Mouse (Mus musculus): Measurements from ENCODE around the gene Ell. TPM values are rescaled to one million over a fixed set of nuclear protein-coding genes. Genes with fewer than 3 reads are reported as not detected.

Gene Ell
- polyA plus RNA-seq, 1 experiment from 2014 or later = 19.9 TPM

- ATAC-seq (replicated peaks) = peak; percentile 3; the same call in 1 of the 2 replicates
- no peaks in the 10 kb centered on the region for H3K36me3 ChIP-seq (replicated peaks)
- H3K4me3 ChIP-seq = peak overlapping the region; percentile 34
- 3% methylated on average over 29 of the region's 29 CpGs for WGBS
- H3K27me3 ChIP-seq (replicated peaks) = no peaks in the 10 kb centered on the region
- peak overlapping the region; percentile 43; the same call in 1 of the 2 replicates for H3K9ac ChIP-seq
- no peaks in the 10 kb centered on the region for H3K9me3 ChIP-seq
- H3K27ac ChIP-seq = peak overlapping the region; percentile 25; the same call in 1 of the 2 replicates
- peak overlapping the region; percentile 59 for H3K4me2 ChIP-seq
- H3K4me1 ChIP-seq = peaks cover 71% of the 10 kb centered on the region
These were observed 59.0 kb downstream of the Ell start for GRCm38 (mm10) chr8:70598283-70598682.

- no peaks in the 10 kb centered on the region for H3K9me3 ChIP-seq
- H3K4me3 ChIP-seq = peak overlapping the region; percentile 34
- H3K9ac ChIP-seq = peak overlapping the region; percentile 43; the same call in 1 of the 2 replicates
- H3K4me2 ChIP-seq = peak overlapping the region; percentile 59
- H3K36me3 ChIP-seq (replicated peaks) = no peaks in the 10 kb centered on the region
- WGBS = 15% methylated on average over 10 of the region's 10 CpGs
- H3K27me3 ChIP-seq (replicated peaks) = no peaks in the 10 kb centered on the region
- peak overlapping the region; percentile 25; the same call in 1 of the 2 replicates for H3K27ac ChIP-seq
- no peak for ATAC-seq (replicated peaks)
- peaks cover 69% of the 10 kb centered on the region for H3K4me1 ChIP-seq
These were observed 59.5 kb downstream of the Ell start for GRCm38 (mm10) chr8:70598722-70599121.

- Histone ChIP-seq H3K4me3 (no peak overlapping the region), H3K27ac (no peak overlapping the region; the same call in 1 of the 2 replicates), H3K4me2 (no peak overlapping the region), H3K9ac (no peak overlapping the region), H3K4me1 (peaks cover 66% of the 10 kb centered on the region), H3K36me3 (replicated peaks) (no peaks in the 10 kb centered on the region), H3K9me3 (no peaks in the 10 kb centered on the region), H3K27me3 (replicated peaks) (no peaks in the 10 kb centered on the region)
- WGBS = 83% methylated on average over 12 of the region's 12 CpGs
- no peak for ATAC-seq (replicated peaks)
These were observed 60.4 kb downstream of the Ell start for GRCm38 (mm10) chr8:70599507-70600290.

GRCm38 (mm10) chr8:70600473-70601270, 61.4 kb downstream of the Ell start:
- H3K4me1 ChIP-seq = peaks cover 63% of the 10 kb centered on the region

GRCm38 (mm10) chr8:70601271-70601649, 62.0 kb downstream of the Ell start:
- peak overlapping the region; percentile 80 for H3K27ac ChIP-seq
- 0 out of 2 replicates have a peak overlapping the region, but pooled peaks have one; percentile 4 for H3K9ac ChIP-seq
- peak overlapping the region; percentile 47 for H3K4me2 ChIP-seq
- 1% methylated on average over 23 of the region's 26 CpGs for WGBS
- peak; percentile 41 for ATAC-seq (replicated peaks)
- H3K27me3 ChIP-seq (replicated peaks) = no peaks in the 10 kb centered on the region
- no peaks in the 10 kb centered on the region for H3K36me3 ChIP-seq (replicated peaks)
- H3K4me1 ChIP-seq = peaks cover 67% of the 10 kb centered on the region
- peak overlapping the region; percentile 15 for H3K4me3 ChIP-seq
- H3K9me3 ChIP-seq = no peaks in the 10 kb centered on the region

More at GRCm38 (mm10) chr8:70600473-70601270, 61.4 kb downstream of the Ell start:
- peak; percentile 27 for ATAC-seq (replicated peaks)
- Histone ChIP-seq H3K36me3 (replicated peaks) (no peaks in the 10 kb centered on the region), H3K27ac (peak overlapping the region; percentile 80), H3K4me3 (peak overlapping the region; percentile 15), H3K9me3 (no peaks in the 10 kb centered on the region), H3K27me3 (replicated peaks) (no peaks in the 10 kb centered on the region), H3K9ac (0 out of 2 replicates have a peak overlapping the region, but pooled peaks have one; percentile 4), H3K4me2 (peak overlapping the region; percentile 47)
- WGBS = 11% methylated on average over 10 of the region's 10 CpGs

GRCm38 (mm10) chr8:70602139-70602811, 63.0 kb downstream of the Ell start:
- Histone ChIP-seq H3K4me3 (no peak overlapping the region), H3K4me2 (no peak overlapping the region), H3K27ac (peak overlapping the region; percentile 80), H3K9ac (no peak overlapping the region), H3K9me3 (no peaks in the 10 kb centered on the region), H3K4me1 (peaks cover 70% of the 10 kb centered on the region), H3K27me3 (replicated peaks) (no peaks in the 10 kb centered on the region), H3K36me3 (replicated peaks) (no peaks in the 10 kb centered on the region)
- WGBS = 91% methylated on average over 13 of the region's 13 CpGs
- ATAC-seq (replicated peaks) = no peak

GRCm38 (mm10) chr8:70604558-70604957, 65.3 kb downstream of the Ell start:
- Histone ChIP-seq H3K4me3 (no peak overlapping the region), H3K4me1 (peaks cover 65% of the 10 kb centered on the region), H3K9ac (no peak overlapping the region; the same call in 1 of the 2 replicates), H3K4me2 (no peak overlapping the region), H3K27me3 (replicated peaks) (no peaks in the 10 kb centered on the region), H3K27ac (no peak overlapping the region), H3K9me3 (no peaks in the 10 kb centered on the region), H3K36me3 (replicated peaks) (no peaks in the 10 kb centered on the region)
- ATAC-seq (replicated peaks) = no peak
- 93% methylated on average over 7 of the region's 7 CpGs for WGBS

- Histone ChIP-seq H3K27me3 (replicated peaks) (no peaks in the 10 kb centered on the region), H3K9ac (no peak overlapping the region), H3K4me3 (no peak overlapping the region), H3K4me2 (peak overlapping the region; percentile 86; the same call in 1 of the 2 replicates), H3K36me3 (replicated peaks) (no peaks in the 10 kb centered on the region), H3K27ac (no peak overlapping the region), H3K9me3 (no peaks in the 10 kb centered on the region), H3K4me1 (peaks cover 65% of the 10 kb centered on the region)
- 89% methylated on average over 9 of the region's 9 CpGs for WGBS
- no peak for ATAC-seq (replicated peaks)
These were observed 66.9 kb downstream of the Ell start for GRCm38 (mm10) chr8:70605871-70606779.

GRCm38 (mm10) chr8:70606780-70607602, 67.7 kb downstream of the Ell start:
- ATAC-seq (replicated peaks) = no peak
- peak overlapping the region; percentile 76 for H3K4me3 ChIP-seq
- H3K4me1 ChIP-seq = peaks cover 66% of the 10 kb centered on the region
- no peaks in the 10 kb centered on the region for H3K9me3 ChIP-seq
- H3K36me3 ChIP-seq (replicated peaks) = no peaks in the 10 kb centered on the region
- 0 out of 2 replicates have a peak overlapping the region, but pooled peaks have one; percentile 64 for H3K27ac ChIP-seq
- peak overlapping the region; percentile 86 for H3K4me2 ChIP-seq
- no peaks in the 10 kb centered on the region for H3K27me3 ChIP-seq (replicated peaks)
- H3K9ac ChIP-seq = peak overlapping the region; percentile 86
- 62% methylated on average over 18 of the region's 18 CpGs for WGBS

GRCm38 (mm10) chr8:70607603-70607897, 68.3 kb downstream of the Ell start:
- Histone ChIP-seq H3K4me1 (peaks cover 66% of the 10 kb centered on the region), H3K9me3 (no peaks in the 10 kb centered on the region), H3K36me3 (replicated peaks) (no peaks in the 10 kb centered on the region), H3K9ac (peak overlapping the region; percentile 86), H3K27me3 (replicated peaks) (no peaks in the 10 kb centered on the region), H3K27ac (peak overlapping the region; percentile 64; the same call in 1 of the 2 replicates), H3K4me2 (peak overlapping the region; percentile 86), H3K4me3 (peak overlapping the region; percentile 76)
- no peak for ATAC-seq (replicated peaks)
- WGBS = 23% methylated on average over 6 of the region's 6 CpGs

All from midbrain, embryonic 15.5 days (tissue).